Mouse (Mus musculus): ENCODE results near the gene Gm17604.

The Gm17604 gene

GRCm38 (mm10) chrX:165004779-165005324 is at the start of gene Gm17604:
Gm17604 (minus strand) TSS chrX:165004829.
- DNase-seq, result no peak

DNA sequence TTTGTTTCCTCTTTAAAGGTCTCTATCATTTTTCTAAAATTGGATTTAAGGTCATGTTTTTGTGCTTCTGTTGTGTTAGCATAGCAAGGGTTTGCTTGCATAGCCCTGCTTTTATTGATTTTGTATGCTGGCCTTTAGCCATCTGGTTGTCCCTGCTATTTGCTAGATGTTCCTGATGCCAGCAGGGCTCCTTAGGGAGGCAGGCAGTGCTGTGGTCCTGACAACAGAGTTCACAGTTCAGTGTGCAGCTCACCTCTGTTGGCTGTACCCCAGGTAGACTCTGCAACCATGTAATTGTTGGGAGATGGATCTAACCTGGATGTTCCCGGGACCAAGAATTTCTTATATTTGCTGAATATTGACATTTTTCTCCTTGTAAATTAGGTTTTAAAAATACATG is 45.3 kb upstream of the Gm17604 start:
- DNase-seq, result no peak

DNA sequence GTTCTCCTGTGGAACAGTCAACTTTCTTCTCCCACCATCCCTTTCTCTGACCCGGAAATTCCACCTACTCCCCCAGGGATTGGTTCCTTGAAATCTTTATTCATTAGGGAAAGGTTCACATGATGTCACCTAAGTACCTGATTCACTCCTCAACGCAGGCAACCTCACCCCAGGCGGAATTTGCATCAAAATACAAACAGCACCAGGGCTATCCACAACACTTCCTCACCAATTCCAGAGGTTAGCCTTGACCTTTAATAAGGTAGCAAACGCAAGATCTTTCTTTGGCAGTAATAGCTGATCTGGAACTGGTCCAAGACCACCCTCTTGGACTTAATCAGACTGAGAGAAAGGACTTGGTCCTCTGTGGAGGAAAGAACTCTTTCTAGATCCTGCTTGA is 1.5 kb downstream of the Gm17604 start:
- DNase-seq, result no peak

DNA sequence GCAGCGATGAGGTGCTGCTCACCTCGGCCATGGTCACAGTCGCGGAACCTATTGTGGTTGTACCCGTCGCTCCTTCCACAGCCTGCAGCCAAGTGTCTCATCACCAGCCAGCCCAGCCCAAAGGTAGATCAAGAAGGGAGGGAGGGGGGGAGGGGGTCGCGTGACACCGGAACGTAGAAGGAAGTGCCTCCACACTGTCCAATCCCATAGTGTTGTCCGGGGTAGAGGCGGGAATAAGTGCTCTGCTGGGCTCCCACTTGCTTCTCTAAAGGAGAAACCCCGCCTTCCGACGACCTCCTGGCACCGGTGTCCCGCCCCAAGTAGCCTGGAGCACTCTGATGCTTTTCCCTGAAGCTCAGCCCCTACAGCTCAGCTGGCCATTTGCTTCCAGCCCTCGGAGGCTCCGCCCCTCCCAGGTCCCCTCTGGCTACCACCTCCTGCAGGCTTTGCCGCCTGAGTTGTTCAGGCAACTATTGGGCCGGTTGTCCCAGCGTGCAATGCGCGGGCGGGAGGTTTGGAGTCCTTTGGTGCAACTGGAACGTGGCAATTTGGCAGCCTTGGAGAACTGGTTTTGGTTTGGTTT is 24.3 kb downstream of the Gm17604 start, which contains the start of the genes Mospd2 and Fancb:
Gene Mospd2, minus strand, starts transcription at position 183 of the 583 bp plus-strand sequence.
Gene Fancb, plus strand, starts transcription at position 400 of the 583 bp plus-strand sequence.
- DNase-seq, result peak; percentile 76

DNA sequence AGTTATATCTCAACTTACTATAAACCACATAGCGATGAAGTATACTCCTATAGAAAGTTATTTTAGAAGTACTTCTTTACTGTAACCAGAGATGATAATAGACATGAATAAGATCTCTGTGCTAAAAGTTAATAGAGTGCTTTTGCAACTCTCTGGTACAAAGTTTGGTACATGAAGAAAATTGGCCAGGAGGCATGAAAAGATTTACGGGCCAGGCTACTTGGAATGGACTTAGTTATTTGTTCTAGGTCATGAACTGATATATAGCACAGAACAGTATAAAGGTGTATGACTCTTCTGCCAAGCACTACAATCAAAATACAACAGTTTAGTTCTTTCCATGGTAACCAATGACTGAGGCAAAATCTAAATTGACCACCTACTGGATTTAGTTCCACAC is 25.8 kb downstream of the Gm17604 start:
- no peak for DNase-seq

GRCm38 (mm10) chrX:164971206-164971605 is 33.4 kb downstream of the Gm17604 start:
- DNase-seq, result no peak

GRCm38 (mm10) chrX:164965750-164966448 is 38.7 kb downstream of the Gm17604 start:
- DNase-seq, result no peak
